Mouse (Mus musculus): Measurements from ENCODE around the gene Zdhhc8. TPM values are rescaled to one million over a fixed set of nuclear protein-coding genes. Genes with fewer than 3 reads are reported as not detected.

The Zdhhc8 gene
- polyA plus RNA-seq, 2 experiments, result 0.88 to 2.9 TPM

DNA sequence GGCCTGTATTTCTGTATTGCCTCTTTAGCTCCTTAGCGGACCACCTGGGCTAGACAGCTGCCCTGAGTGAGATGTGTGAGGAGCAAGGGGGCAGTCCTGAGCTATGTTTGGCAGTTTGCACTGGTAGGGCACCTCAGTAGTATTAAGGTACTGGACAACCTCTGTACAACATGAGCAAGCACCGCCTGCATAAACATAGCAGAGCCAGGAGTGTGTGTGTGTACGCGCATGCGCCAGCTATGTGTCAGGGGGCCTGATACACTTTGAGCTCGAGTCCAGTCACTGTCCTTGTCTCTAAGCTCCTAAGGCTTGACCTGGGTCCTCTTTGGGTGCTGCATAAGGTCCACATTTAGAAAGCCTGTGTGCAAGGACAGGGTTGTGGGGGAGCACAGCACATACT lies 4.3 kb downstream of the Zdhhc8 start:
- no peaks in the 10 kb centered on the region for H3K9me3 ChIP-seq (ENCODE audit: control insufficient read depth, low read length)
- WGBS (ENCODE audit: insufficient replicate concordance), result 70% methylated on average over 6 of the region's 6 CpGs

GRCm38 (mm10) chr16:18229622-18230021 lies 5.3 kb downstream of the Zdhhc8 start:
- Histone ChIP-seq H3K4me3 (ENCODE audit: insufficient read depth in 1 of 2, low read depth in 2 of 2, low read length in 2 of 2) (no peak overlapping the region), H3K4me1 (replicated peaks; ENCODE audit: control insufficient read depth in 2 of 2, insufficient read depth in 2 of 2, low read length in 1 of 2) (peaks cover 0 to 5% of the 10 kb centered on the region in 2 experiments; a peak in 1 of 4 replicates), H3K27me3 (ENCODE audit: control insufficient read depth, insufficient read depth, low read length) (peaks cover 9% of the 10 kb centered on the region), H3K27ac (no peak overlapping the region), H3K9me3 (ENCODE audit: control insufficient read depth, low read length) (no peaks in the 10 kb centered on the region), H3K36me3 (replicated peaks; ENCODE audit: control insufficient read depth, insufficient read depth, low read depth) (no peaks in the 10 kb centered on the region), H3K4me2 (ENCODE audit: low read depth) (no peak overlapping the region), H3K9ac (replicated peaks) (no peak overlapping the region)
- no peak for DNase-seq (ENCODE audit: low read depth in 3 of 3, low spot score in 3 of 3)
- 56% methylated on average over 11 of the region's 11 CpGs for WGBS (ENCODE audit: insufficient replicate concordance)
- no peak for TF ChIP-seq CTCF (IDR thresholded peaks at IDR 0.05; ENCODE audit: low read depth)
- no peak for TF ChIP-seq EP300 (IDR thresholded peaks at IDR 0.05; ENCODE audit: low read depth)
- no peak for ATAC-seq (ENCODE audit: insufficient read depth)

More for the DNA sequence above, 4.3 kb downstream of the Zdhhc8 start:
- ATAC-seq (ENCODE audit: insufficient read depth) (no peak), DNase-seq (ENCODE audit: low read depth in 3 of 3, low spot score in 3 of 3) (no peak)
- Histone ChIP-seq H3K4me3 (ENCODE audit: insufficient read depth in 1 of 2, low read depth in 2 of 2, low read length in 2 of 2) (no peak overlapping the region), H3K27ac (no peak overlapping the region), H3K4me2 (ENCODE audit: low read depth) (no peak overlapping the region), H3K4me1 (replicated peaks; ENCODE audit: control insufficient read depth in 2 of 2, insufficient read depth in 2 of 2, low read length in 1 of 2) (peaks cover 0 to 5% of the 10 kb centered on the region in 2 experiments; a peak in 1 of 4 replicates), H3K36me3 (replicated peaks; ENCODE audit: control insufficient read depth, insufficient read depth, low read depth) (no peaks in the 10 kb centered on the region), H3K27me3 (ENCODE audit: control insufficient read depth, insufficient read depth, low read length) (peaks cover 18% of the 10 kb centered on the region), H3K9ac (replicated peaks) (no peak overlapping the region)
- TF ChIP-seq EP300 (IDR thresholded peaks at IDR 0.05; ENCODE audit: low read depth) (no peak), CTCF (IDR thresholded peaks at IDR 0.05; ENCODE audit: low read depth) (no peak)

DNA sequence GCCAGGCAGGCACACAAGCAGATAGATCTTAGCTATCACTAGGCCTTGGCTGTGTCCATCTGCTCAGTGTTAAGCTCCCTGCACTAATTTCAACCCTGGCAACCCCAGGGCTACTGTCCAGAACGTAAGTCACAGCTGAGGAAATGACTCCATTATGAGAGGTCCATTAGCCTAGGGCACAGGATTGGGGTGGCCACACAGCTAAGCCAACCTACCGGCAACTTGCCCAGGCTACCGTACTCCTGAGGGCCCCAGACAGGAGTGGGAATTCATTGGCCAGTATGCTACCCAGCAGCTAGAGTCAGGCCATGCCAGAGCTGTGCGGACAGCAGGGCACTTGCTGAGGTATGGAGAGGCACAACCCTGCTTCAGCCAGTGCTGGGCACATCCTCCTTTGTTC lies 6.1 kb downstream of the Zdhhc8 start:
- no peak for TF ChIP-seq CTCF (IDR thresholded peaks at IDR 0.05; ENCODE audit: low read depth)
- TF ChIP-seq EP300 (IDR thresholded peaks at IDR 0.05; ENCODE audit: low read depth), result no peak
- 85% methylated on average over 4 of the region's 4 CpGs for WGBS (ENCODE audit: insufficient replicate concordance)
- no peak overlapping the region for H3K4me3 ChIP-seq (ENCODE audit: insufficient read depth in 1 of 2, low read depth in 2 of 2, low read length in 2 of 2)
- H3K27me3 ChIP-seq (ENCODE audit: control insufficient read depth, insufficient read depth, low read length), result peaks cover 1% of the 10 kb centered on the region
- ATAC-seq (ENCODE audit: insufficient read depth) (no peak), DNase-seq (ENCODE audit: low read depth in 3 of 3, low spot score in 3 of 3) (no peak)
- no peak overlapping the region for H3K27ac ChIP-seq
- no peaks in the 10 kb centered on the region for H3K9me3 ChIP-seq (ENCODE audit: control insufficient read depth, low read length)
- peaks cover 0 to under 1% of the 10 kb centered on the region in 2 experiments; a peak in 1 of 4 replicates for H3K4me1 ChIP-seq (replicated peaks; ENCODE audit: control insufficient read depth in 2 of 2, insufficient read depth in 2 of 2, low read length in 1 of 2)
- H3K4me2 ChIP-seq (ENCODE audit: low read depth), result no peak overlapping the region
- H3K36me3 ChIP-seq (replicated peaks; ENCODE audit: control insufficient read depth, insufficient read depth, low read depth), result no peaks in the 10 kb centered on the region
- H3K9ac ChIP-seq (replicated peaks), result no peak overlapping the region

DNA sequence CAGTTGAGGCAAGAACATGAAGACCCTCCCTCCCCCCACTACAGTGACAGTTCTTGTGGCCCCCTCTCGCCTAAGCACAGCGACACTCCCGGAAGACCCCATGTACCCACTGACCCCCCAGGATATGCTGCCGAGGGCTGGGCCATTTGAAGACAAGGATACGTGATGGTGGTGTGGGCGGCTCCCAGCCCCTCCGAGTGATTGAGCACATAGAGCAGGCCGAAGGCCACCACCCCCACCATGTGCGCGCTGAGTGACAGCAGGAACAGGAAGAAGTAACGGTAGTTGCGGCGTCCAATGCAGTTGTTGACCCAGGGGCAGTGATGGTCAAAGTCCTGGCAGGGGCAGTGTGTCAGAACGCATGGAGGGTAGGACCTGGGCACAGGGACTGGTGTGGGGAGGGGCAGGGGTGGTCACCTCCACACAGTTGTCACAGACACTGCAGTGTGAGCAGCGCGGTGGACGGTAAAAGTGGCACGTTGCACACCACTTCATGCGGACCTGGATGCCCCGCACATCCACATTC lies 7.0 kb downstream of the Zdhhc8 start:
- 76% methylated on average over 20 of the region's 20 CpGs for WGBS (ENCODE audit: insufficient replicate concordance)
- no peaks in the 10 kb centered on the region for H3K9me3 ChIP-seq (ENCODE audit: control insufficient read depth, low read length)
- H3K27me3 ChIP-seq (ENCODE audit: control insufficient read depth, insufficient read depth, low read length), result no peaks in the 10 kb centered on the region
- no peak for TF ChIP-seq CTCF (IDR thresholded peaks at IDR 0.05; ENCODE audit: low read depth)
- no peak for TF ChIP-seq EP300 (IDR thresholded peaks at IDR 0.05; ENCODE audit: low read depth)
- H3K36me3 ChIP-seq (replicated peaks; ENCODE audit: control insufficient read depth, insufficient read depth, low read depth), result no peaks in the 10 kb centered on the region
- no peak overlapping the region for H3K27ac ChIP-seq
- H3K4me3 ChIP-seq (ENCODE audit: insufficient read depth in 1 of 2, low read depth in 2 of 2, low read length in 2 of 2), result no peak overlapping the region
- no peak overlapping the region for H3K9ac ChIP-seq (replicated peaks)
- ATAC-seq (ENCODE audit: insufficient read depth) (no peak), DNase-seq (ENCODE audit: low read depth in 3 of 3, low spot score in 3 of 3) (no peak)
- no peaks in the 10 kb centered on the region for H3K4me1 ChIP-seq (replicated peaks; ENCODE audit: control insufficient read depth in 2 of 2, insufficient read depth in 2 of 2, low read length in 1 of 2)
- H3K4me2 ChIP-seq (ENCODE audit: low read depth), result no peak overlapping the region

- Histone ChIP-seq H3K9ac (replicated peaks) (no peak overlapping the region), H3K4me3 (ENCODE audit: insufficient read depth in 1 of 2, low read depth in 2 of 2, low read length in 2 of 2) (no peak overlapping the region), H3K4me2 (ENCODE audit: low read depth) (no peak overlapping the region), H3K9me3 (ENCODE audit: control insufficient read depth, low read length) (no peaks in the 10 kb centered on the region), H3K27me3 (ENCODE audit: control insufficient read depth, insufficient read depth, low read length) (no peaks in the 10 kb centered on the region), H3K36me3 (replicated peaks; ENCODE audit: control insufficient read depth, insufficient read depth, low read depth) (no peaks in the 10 kb centered on the region), H3K27ac (no peak overlapping the region), H3K4me1 (replicated peaks; ENCODE audit: control insufficient read depth in 2 of 2, insufficient read depth in 2 of 2, low read length in 1 of 2) (no peaks in the 10 kb centered on the region)
- WGBS (ENCODE audit: insufficient replicate concordance), result 83% methylated on average over 13 of the region's 13 CpGs
- TF ChIP-seq CTCF (IDR thresholded peaks at IDR 0.05; ENCODE audit: low read depth), result no peak
- TF ChIP-seq EP300 (IDR thresholded peaks at IDR 0.05; ENCODE audit: low read depth), result no peak
- DNase-seq (ENCODE audit: low read depth in 3 of 3, low spot score in 3 of 3), result no peak
- ATAC-seq (ENCODE audit: insufficient read depth), result no peak
These were observed 7.7 kb downstream of the Zdhhc8 start for GRCm38 (mm10) chr16:18227187-18227586.
